Mouse (Mus musculus): ENCODE measurements around the gene Polq. TPM values are rescaled to one million over a fixed set of nuclear protein-coding genes. Genes with fewer than 3 reads are reported as not detected.

Polq gene
- polyA plus RNA-seq (2014; fragmentation: Nextera tagmentation; extraction: Ambion mirVana) = 2.6 and 2.7 TPM in 2 replicates

DNA sequence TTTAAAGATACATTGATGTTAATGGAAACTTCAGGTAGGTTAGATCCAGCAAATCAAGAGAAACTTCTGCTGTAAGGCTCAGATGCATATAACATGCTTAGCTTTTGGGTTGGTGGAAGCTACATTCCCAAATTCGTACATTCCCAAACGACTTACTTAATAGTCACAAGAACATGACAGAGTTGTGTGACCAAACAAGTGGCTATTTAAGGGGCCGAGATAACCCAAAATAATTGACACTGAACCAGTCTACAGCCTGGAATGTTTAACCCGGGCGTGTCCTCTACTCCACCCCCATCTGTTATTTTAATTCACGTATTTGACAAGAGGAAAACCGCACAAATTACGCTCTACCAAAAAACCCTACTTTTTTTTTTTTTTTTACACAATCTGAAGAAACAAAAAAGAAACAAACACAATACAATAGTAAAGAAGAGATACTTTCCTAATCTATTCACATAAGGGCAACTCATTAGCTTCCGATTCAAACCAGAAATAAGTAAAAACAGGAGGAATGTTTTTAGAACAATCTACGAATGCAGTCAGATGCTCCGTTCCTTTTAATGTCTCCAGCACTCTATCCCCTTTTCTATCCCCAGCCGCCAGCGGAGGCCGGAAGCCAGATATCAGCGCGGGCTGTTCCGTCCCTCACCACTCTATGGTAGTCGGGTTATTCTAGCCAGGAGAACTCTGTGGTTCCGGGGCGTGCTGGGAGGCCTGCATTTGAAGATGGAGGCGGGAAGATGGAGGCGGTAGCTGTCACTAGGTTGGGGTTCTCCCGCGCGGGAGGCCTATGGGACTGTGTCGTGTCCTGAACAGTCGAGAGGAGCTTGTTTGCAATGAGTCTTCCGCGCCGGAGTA is at the start of gene Polq:
Gene Polq, plus strand, starts transcription at position 726 of the 861 bp plus-strand sequence.
- Histone ChIP-seq H3K4me1 (replicated peaks; ENCODE audit: control insufficient read depth, insufficient read depth, low read length) (peaks cover 13% of the 10 kb centered on the region), H3K36me3 (replicated peaks; ENCODE audit: control insufficient read depth, insufficient read depth) (no peaks in the 10 kb centered on the region; the same call in 1 of the 2 replicates), H3K4me3 (replicated peaks; ENCODE audit: low read length) (peak within 1 kb of the TSS; percentile 67), H3K4me2 (replicated peaks) (peak within 1 kb of the TSS; percentile 86), H3K27ac (no peak within 1 kb of the TSS), H3K27me3 (ENCODE audit: control insufficient read depth, insufficient read depth, low read length) (no peaks in the 10 kb centered on the region), H3K9ac (peak within 1 kb of the TSS; percentile 52), H3K9me3 (ENCODE audit: control insufficient read depth, low read length) (no peaks in the 10 kb centered on the region)
- ATAC-seq (ENCODE audit: low FRiP score) (peak; percentile 98), DNase-seq (ENCODE audit: low spot score) (peak; percentile 95)
- WGBS = 6% methylated on average over 30 of the region's 30 CpGs

DNA sequence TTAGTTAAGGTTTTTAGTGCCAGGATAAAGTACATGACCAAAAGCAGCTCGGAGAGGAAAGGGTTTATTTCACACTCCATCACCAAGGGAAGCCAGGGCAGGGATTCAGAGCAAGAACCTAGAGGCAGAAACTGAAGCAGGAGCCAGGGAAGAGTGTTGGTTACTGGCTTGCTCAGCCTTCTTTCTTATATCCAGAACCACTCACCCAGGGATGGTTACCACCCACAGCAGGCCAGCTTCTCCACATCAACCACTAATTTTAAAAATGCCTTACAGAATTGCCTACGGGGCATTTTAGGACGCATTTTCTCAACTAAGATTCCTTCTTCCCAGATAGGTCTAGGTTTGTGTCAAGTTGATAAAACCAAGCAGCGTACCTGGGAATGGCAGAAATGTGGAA is 48.2 kb upstream of the Polq start:
- Histone ChIP-seq H3K9me3 (ENCODE audit: control insufficient read depth, low read length) (no peaks in the 10 kb centered on the region), H3K36me3 (replicated peaks; ENCODE audit: control insufficient read depth, insufficient read depth) (no peaks in the 10 kb centered on the region), H3K4me2 (replicated peaks) (no peak overlapping the region), H3K4me3 (replicated peaks; ENCODE audit: low read length) (no peak overlapping the region), H3K27ac (no peak overlapping the region), H3K4me1 (replicated peaks; ENCODE audit: control insufficient read depth, insufficient read depth, low read length) (no peaks in the 10 kb centered on the region), H3K9ac (no peak overlapping the region), H3K27me3 (ENCODE audit: control insufficient read depth, insufficient read depth, low read length) (no peaks in the 10 kb centered on the region)
- no peak for ATAC-seq (ENCODE audit: low FRiP score)
- no peak for DNase-seq (ENCODE audit: low spot score)
- WGBS = 87% methylated on average over 4 of the region's 4 CpGs

DNA sequence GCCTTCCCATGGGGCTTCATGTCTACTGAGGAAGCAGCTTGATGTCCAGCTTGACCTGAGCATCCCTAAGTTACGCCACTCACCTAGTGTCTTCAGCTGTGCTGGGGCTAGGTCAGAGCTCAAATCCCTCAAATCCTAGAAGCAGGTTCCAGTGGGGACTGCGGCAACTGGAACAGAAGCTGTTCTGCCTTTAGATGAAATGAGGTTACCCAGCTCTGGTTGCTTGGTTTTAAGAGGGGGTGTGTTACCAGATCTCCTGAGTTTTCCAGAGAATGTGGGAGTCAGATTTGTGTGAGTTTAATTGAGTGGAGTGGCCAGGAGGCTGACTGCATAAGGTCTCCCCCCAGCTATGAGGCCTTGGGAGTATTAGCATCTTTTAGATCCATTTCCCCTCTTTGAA is 32.5 kb upstream of the Polq start:
- Histone ChIP-seq H3K4me2 (replicated peaks) (no peak overlapping the region), H3K9me3 (ENCODE audit: control insufficient read depth, low read length) (peaks cover 4% of the 10 kb centered on the region; the same call in 1 of the 2 replicates), H3K27me3 (ENCODE audit: control insufficient read depth, insufficient read depth, low read length) (no peaks in the 10 kb centered on the region), H3K36me3 (replicated peaks; ENCODE audit: control insufficient read depth, insufficient read depth) (no peaks in the 10 kb centered on the region), H3K9ac (no peak overlapping the region), H3K27ac (no peak overlapping the region), H3K4me1 (replicated peaks; ENCODE audit: control insufficient read depth, insufficient read depth, low read length) (no peaks in the 10 kb centered on the region), H3K4me3 (replicated peaks; ENCODE audit: low read length) (no peak overlapping the region)
- ATAC-seq (ENCODE audit: low FRiP score) (no peak), DNase-seq (ENCODE audit: low spot score) (no peak)
- 92% methylated on average over 2 of the region's 2 CpGs for WGBS

DNA sequence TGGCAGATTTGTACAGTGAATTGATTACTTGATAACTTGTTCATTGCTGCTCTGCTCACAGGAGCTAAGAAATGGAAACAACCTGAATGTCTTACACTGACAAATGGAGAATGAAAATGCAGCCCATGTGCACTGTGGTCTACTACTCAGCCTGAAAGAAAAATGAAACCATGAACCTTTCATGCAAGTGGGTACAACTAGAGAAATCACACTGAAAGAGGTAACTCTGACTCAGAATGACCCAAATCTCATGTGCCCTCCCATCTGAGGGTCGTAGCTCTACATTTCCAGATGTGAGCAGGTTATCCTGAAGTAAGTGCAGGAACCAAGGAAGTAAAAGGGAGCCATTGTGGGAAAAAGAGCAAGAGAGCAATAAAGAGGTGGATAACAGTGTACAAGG is 27.8 kb upstream of the Polq start:
- H3K4me3 ChIP-seq (replicated peaks; ENCODE audit: low read length) = no peak overlapping the region
- no peaks in the 10 kb centered on the region for H3K4me1 ChIP-seq (replicated peaks; ENCODE audit: control insufficient read depth, insufficient read depth, low read length)
- no peaks in the 10 kb centered on the region for H3K36me3 ChIP-seq (replicated peaks; ENCODE audit: control insufficient read depth, insufficient read depth)
- no peak for DNase-seq (ENCODE audit: low spot score)
- H3K27me3 ChIP-seq (ENCODE audit: control insufficient read depth, insufficient read depth, low read length) = no peaks in the 10 kb centered on the region
- H3K27ac ChIP-seq = no peak overlapping the region
- no peak overlapping the region for H3K9ac ChIP-seq
- H3K4me2 ChIP-seq (replicated peaks) = no peak overlapping the region
- no peak for ATAC-seq (ENCODE audit: low FRiP score)
- peaks cover 4% of the 10 kb centered on the region; the same call in 1 of the 2 replicates for H3K9me3 ChIP-seq (ENCODE audit: control insufficient read depth, low read length)
- WGBS = 86% methylated on average over 1 of the region's 1 CpGs

DNA sequence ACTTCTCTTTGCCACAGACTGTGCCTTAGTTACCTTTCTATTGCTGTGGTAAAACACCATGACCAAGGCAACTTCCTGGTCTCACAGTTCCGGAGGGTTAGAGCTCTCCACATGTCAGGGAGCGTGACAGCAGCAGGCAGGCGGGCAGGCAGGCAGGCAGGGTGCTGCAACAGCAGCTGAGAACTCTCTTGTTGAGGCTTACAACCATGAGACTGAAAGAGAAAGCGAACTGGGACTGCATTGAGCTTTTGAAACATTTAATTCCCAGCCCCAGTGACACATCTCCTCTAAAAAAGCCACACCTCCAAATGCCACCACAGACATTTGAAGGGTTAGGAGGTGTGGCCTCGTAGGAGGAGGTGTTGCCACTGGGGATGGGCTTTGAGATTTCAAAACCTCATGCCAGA is 25.9 kb upstream of the Polq start:
- ATAC-seq (ENCODE audit: low FRiP score) = no peak
- DNase-seq (ENCODE audit: low spot score) = no peak
- Histone ChIP-seq H3K36me3 (replicated peaks; ENCODE audit: control insufficient read depth, insufficient read depth) (no peaks in the 10 kb centered on the region), H3K9me3 (ENCODE audit: control insufficient read depth, low read length) (peaks cover 4% of the 10 kb centered on the region; the same call in 1 of the 2 replicates), H3K27ac (no peak overlapping the region), H3K9ac (no peak overlapping the region), H3K27me3 (ENCODE audit: control insufficient read depth, insufficient read depth, low read length) (no peaks in the 10 kb centered on the region), H3K4me3 (replicated peaks; ENCODE audit: low read length) (no peak overlapping the region), H3K4me2 (replicated peaks) (no peak overlapping the region), H3K4me1 (replicated peaks; ENCODE audit: control insufficient read depth, insufficient read depth, low read length) (no peaks in the 10 kb centered on the region)
- 68% methylated on average over 5 of the region's 5 CpGs for WGBS

DNA sequence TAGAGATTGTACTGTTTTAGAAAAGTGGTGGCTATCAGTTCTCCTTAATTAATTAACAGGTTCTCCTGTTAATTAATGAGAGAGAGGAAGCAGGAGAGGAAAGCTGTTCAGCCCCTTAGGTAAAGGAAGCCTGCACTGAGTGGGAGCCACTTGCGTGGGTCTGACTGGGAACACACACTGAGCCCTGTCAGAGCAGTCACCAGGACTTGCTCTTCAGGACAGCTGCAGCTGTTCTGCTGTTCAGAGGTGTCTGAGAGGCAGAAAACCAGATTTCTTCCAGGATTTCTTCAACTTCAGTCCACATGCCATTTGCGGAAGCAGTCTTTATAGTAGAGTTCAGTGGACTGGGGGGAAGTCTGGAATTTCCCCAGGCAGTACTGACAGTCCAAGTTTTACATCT is 24.2 kb upstream of the Polq start:
- no peak for ATAC-seq (ENCODE audit: low FRiP score)

DNA sequence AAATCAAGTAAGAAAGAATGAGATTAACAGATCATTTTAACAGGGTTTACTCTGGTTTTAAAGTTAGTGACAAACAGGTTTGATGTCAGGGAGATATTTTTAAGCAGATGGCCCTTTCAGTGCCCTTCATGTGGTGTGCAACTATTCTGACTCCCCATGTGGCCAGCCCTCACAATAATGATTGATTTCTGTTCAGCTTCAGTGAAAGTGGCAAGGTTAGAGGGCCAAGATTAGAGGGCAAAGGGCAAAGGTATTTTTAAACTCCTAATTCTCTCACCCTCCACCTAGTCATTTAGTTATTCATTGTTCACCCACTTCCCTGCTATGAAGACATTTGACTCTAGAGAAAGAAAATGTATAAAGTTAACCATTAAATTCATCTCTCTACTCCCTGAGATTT is 23.5 kb upstream of the Polq start:
- H3K9me3 ChIP-seq (ENCODE audit: control insufficient read depth, low read length) = no peaks in the 10 kb centered on the region
- no peak for ATAC-seq (ENCODE audit: low FRiP score)
- no peaks in the 10 kb centered on the region for H3K4me1 ChIP-seq (replicated peaks; ENCODE audit: control insufficient read depth, insufficient read depth, low read length)
- H3K27ac ChIP-seq = no peak overlapping the region
- DNase-seq (ENCODE audit: low spot score) = no peak
- no peak overlapping the region for H3K9ac ChIP-seq
- no peaks in the 10 kb centered on the region for H3K36me3 ChIP-seq (replicated peaks; ENCODE audit: control insufficient read depth, insufficient read depth)
- no peak overlapping the region for H3K4me3 ChIP-seq (replicated peaks; ENCODE audit: low read length)
- H3K4me2 ChIP-seq (replicated peaks) = no peak overlapping the region
- H3K27me3 ChIP-seq (ENCODE audit: control insufficient read depth, insufficient read depth, low read length) = no peaks in the 10 kb centered on the region

More for the DNA sequence above, 24.2 kb upstream of the Polq start:
- Histone ChIP-seq H3K4me1 (replicated peaks; ENCODE audit: control insufficient read depth, insufficient read depth, low read length) (no peaks in the 10 kb centered on the region), H3K4me2 (replicated peaks) (no peak overlapping the region), H3K36me3 (replicated peaks; ENCODE audit: control insufficient read depth, insufficient read depth) (no peaks in the 10 kb centered on the region), H3K4me3 (replicated peaks; ENCODE audit: low read length) (no peak overlapping the region), H3K9me3 (ENCODE audit: control insufficient read depth, low read length) (no peaks in the 10 kb centered on the region), H3K27me3 (ENCODE audit: control insufficient read depth, insufficient read depth, low read length) (no peaks in the 10 kb centered on the region), H3K27ac (no peak overlapping the region), H3K9ac (no peak overlapping the region)
- no peak for DNase-seq (ENCODE audit: low spot score)
- WGBS = 75% methylated on average over 2 of the region's 2 CpGs

DNA sequence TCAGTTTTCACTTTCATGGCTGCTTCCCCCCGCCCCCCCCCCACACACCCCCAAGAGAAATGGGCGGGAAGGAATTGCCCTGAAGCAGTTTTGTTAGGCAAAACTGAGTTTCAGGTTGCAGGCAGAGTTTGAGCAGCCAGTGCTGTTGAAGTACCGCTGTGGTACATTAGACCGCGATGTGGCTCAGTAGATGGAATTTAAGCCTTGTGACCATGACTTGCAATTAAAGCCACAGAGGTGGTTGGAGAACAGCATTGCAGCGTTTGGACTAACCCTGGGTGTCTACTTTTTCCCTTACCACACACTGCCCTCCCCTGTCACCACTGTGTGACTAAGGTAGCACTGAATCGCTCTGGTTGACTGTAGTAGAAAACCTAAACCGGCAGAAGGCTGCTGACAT is 22.1 kb upstream of the Polq start:
- H3K4me2 ChIP-seq (replicated peaks) = no peak overlapping the region
- 71% methylated on average over 8 of the region's 8 CpGs for WGBS
- H3K9me3 ChIP-seq (ENCODE audit: control insufficient read depth, low read length) = no peaks in the 10 kb centered on the region
- DNase-seq (ENCODE audit: low spot score) (no peak), ATAC-seq (ENCODE audit: low FRiP score) (no peak)
- H3K4me1 ChIP-seq (replicated peaks; ENCODE audit: control insufficient read depth, insufficient read depth, low read length) = no peaks in the 10 kb centered on the region
- H3K27me3 ChIP-seq (ENCODE audit: control insufficient read depth, insufficient read depth, low read length) = no peaks in the 10 kb centered on the region
- H3K9ac ChIP-seq = no peak overlapping the region
- no peaks in the 10 kb centered on the region for H3K36me3 ChIP-seq (replicated peaks; ENCODE audit: control insufficient read depth, insufficient read depth)
- no peak overlapping the region for H3K4me3 ChIP-seq (replicated peaks; ENCODE audit: low read length)
- H3K27ac ChIP-seq = no peak overlapping the region

DNA sequence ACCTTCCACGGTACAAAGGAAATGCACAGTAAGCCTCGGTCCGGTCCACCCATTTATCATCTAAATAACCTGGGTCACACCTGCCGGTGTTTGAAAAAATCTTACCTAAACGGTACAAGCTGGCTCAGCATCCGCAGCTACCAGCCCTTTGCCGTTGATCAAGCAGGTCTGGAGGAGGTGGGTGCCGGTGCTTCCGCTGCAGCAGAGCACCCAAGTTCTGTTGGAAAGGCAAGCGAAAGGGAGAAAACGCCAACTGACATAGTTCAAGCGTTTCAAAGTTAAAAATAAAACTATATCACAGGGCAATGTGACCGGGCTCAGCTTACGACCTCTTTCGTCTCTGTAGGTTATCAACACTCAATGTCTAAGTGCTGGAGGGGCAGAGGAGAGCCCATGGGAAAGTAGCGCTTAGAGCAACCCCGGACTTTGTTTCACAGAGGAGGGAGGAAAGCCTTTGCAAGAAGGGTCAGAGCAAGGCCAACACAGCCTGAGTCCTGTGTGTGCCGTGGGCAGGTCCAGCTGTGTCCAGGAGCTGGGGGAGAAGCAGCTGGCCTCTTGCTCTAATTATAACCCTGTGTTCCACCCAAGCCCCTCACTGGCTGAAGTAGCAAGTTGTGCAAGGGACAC is 21.5 kb upstream of the Polq start, which contains the start of gene Fbxo40:
Gene Fbxo40, minus strand, starts transcription at position 469 of the 627 bp plus-strand sequence.
- Histone ChIP-seq H3K27me3 (ENCODE audit: control insufficient read depth, insufficient read depth, low read length) (no peaks in the 10 kb centered on the region), H3K4me2 (replicated peaks) (no peak within 1 kb of the TSS), H3K4me1 (replicated peaks; ENCODE audit: control insufficient read depth, insufficient read depth, low read length) (no peaks in the 10 kb centered on the region), H3K4me3 (replicated peaks; ENCODE audit: low read length) (no peak within 1 kb of the TSS), H3K27ac (no peak within 1 kb of the TSS), H3K9ac (no peak within 1 kb of the TSS), H3K9me3 (ENCODE audit: control insufficient read depth, low read length) (no peaks in the 10 kb centered on the region), H3K36me3 (replicated peaks; ENCODE audit: control insufficient read depth, insufficient read depth) (no peaks in the 10 kb centered on the region)
- ATAC-seq (ENCODE audit: low FRiP score) = no peak
- 82% methylated on average over 18 of the region's 18 CpGs for WGBS
- no peak for DNase-seq (ENCODE audit: low spot score)
